Mouse (Mus musculus): ENCODE data around the gene Chrne. TPM values are rescaled to one million over a fixed set of nuclear protein-coding genes. Genes with fewer than 3 reads are reported as not detected.

Gene Chrne
- polyA plus RNA-seq, 1 experiment from 2014 or later: 0.58 TPM

DNA sequence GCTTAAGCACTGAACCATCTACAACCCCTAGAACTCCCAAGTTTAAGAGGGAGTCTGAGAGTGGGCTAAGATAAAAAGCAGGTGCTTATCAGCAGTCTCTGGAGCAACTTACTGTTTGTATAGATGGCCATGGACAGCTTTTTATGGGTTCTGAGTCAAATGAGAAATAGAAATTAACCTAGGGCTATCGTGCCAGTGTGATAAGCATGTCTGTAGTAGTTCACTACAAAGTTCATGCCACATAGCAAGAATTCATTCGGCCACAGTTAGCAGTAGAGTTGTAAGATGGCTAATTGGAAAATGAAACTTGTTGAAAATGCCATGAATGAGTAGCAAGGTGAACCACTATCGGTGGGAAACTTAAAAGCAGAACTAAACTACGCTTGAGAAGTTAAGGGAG lies 29.5 kb upstream of the Chrne start:
- Histone ChIP-seq H3K27me3 (replicated peaks; ENCODE audit: control insufficient read depth, insufficient read depth, low read length) (no peaks in the 10 kb centered on the region), H3K36me3 (ENCODE audit: control insufficient read depth, insufficient read depth, low read length) (peaks cover 69% of the 10 kb centered on the region), H3K4me1 (ENCODE audit: control insufficient read depth, insufficient read depth, low read length) (peaks cover 21% of the 10 kb centered on the region), H3K4me2 (ENCODE audit: low read depth, low read length) (peak overlapping the region; percentile 84), H3K9ac (ENCODE audit: low read depth, low read length) (peak overlapping the region; percentile 74), H3K4me3 (ENCODE audit: low read depth, low read length) (peak overlapping the region; percentile 64), H3K27ac (replicated peaks; ENCODE audit: low read depth, low read length) (no peak overlapping the region), H3K9me3 (ENCODE audit: control insufficient read depth, low read length) (no peaks in the 10 kb centered on the region)
- DNase-seq (ENCODE audit: low spot score) (no peak), ATAC-seq (ENCODE audit: low read depth) (no peak)
- WGBS: 77% methylated on average over 4 of the region's 4 CpGs

DNA sequence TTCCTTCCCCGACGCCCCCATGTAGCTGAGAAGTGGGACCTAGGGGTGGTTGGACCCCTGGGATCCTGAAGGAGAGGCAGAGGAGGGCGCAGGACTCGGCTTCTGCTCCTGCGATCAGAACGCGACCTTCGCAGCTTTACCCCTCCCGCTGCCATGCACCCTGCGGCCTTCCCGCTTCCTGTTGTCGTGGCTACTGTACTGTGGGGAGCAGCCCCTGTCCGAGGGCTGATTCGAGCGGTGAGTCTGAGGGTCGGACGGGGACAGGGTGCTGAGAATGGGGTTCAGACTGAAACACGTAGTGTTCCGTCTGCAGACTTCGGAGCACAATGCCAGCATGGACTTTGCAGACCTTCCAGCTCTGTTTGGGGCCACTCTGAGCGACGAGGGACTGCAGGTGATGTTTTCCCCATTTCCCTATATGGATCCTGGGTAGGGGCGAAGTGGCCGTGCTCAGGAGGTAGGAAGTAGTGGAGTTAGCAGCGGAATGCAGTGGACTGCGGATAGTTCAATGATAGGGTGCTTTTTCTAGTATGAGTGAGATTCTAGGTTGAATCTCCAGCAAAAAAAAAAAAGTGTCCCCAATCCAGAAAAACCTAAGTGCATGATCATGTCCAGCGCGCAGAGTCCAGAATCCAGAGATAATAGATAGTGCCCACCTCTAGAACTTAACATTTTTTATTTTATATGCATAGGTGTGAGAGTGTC lies 28.9 kb upstream of the Chrne start:
- H3K4me3 ChIP-seq (ENCODE audit: low read depth, low read length): peak overlapping the region; percentile 64
- no peaks in the 10 kb centered on the region for H3K9me3 ChIP-seq (ENCODE audit: control insufficient read depth, low read length)
- no peaks in the 10 kb centered on the region for H3K27me3 ChIP-seq (replicated peaks; ENCODE audit: control insufficient read depth, insufficient read depth, low read length)
- H3K4me2 ChIP-seq (ENCODE audit: low read depth, low read length): peak overlapping the region; percentile 84
- ATAC-seq (ENCODE audit: low read depth) (no peak), DNase-seq (ENCODE audit: low spot score) (no peak)
- H3K27ac ChIP-seq (replicated peaks; ENCODE audit: low read depth, low read length): peak overlapping the region; percentile 88
- peaks cover 21% of the 10 kb centered on the region for H3K4me1 ChIP-seq (ENCODE audit: control insufficient read depth, insufficient read depth, low read length)
- peak overlapping the region; percentile 74 for H3K9ac ChIP-seq (ENCODE audit: low read depth, low read length)
- WGBS: 4% methylated on average over 24 of the region's 28 CpGs
- H3K36me3 ChIP-seq (ENCODE audit: control insufficient read depth, insufficient read depth, low read length): peaks cover 71% of the 10 kb centered on the region

DNA sequence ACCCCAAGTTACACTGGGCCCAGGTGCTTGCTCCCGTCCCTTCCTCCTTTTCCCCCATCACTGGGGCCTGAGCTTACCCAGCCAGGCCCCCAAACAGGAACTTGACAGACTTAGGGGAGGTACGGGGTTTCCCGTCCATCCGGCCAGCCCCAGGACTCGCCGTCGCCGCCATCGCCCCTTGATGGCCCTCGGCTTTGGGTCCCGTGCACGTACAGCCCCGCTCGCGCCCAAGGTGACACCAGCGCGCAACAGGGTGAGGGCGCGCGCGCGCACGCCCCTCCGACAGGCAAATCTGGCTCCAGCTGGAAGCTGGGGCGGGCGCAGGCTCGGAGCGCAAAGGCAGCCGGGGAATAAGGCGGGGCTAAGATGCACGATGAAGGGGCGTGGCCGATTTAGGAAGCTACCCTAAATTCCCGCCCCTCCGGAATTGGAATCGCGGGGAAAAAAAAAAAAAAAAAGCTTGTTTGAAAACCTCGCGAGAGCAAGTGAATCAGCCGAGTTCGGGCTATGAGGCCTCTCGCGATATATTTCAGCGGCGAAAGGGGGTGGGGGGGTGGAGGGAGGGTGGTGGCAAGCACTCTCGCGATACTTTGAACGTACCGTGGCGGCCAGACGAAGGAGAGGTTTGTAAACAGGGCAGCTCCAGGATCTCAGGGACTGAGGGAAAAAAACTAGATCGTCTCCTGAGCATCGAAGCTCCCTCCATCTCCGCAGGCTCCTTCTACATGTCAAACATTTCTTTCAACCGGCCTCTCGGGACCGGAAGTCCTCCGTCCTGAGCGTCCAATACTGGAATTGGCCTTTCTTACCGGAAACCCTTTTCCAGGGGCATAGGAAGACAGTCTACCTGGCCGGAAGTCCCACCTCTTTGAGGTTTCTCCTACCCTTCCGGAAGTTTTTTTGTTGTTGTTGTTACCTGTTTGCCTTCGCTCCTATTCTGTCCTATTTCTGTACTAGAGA lies 28.0 kb upstream of the Chrne start, which contains the start of the genes Rnf167 and Slc25a11:
Rnf167 (plus strand) TSS at position 545 of the 960 bp plus-strand sequence.
Slc25a11 (minus strand) TSS at position 789 of the 960 bp plus-strand sequence.
- under 1% methylated on average over 62 of the region's 63 CpGs for WGBS
- H3K27me3 ChIP-seq (replicated peaks; ENCODE audit: control insufficient read depth, insufficient read depth, low read length): no peaks in the 10 kb centered on the region
- peaks cover 13% of the 10 kb centered on the region for H3K4me1 ChIP-seq (ENCODE audit: control insufficient read depth, insufficient read depth, low read length)
- H3K36me3 ChIP-seq (ENCODE audit: control insufficient read depth, insufficient read depth, low read length): peaks cover 64% of the 10 kb centered on the region
- H3K27ac ChIP-seq (replicated peaks; ENCODE audit: low read depth, low read length): peak within 1 kb of the TSS; percentile 88
- peak within 1 kb of the TSS; percentile 87 for H3K9ac ChIP-seq (ENCODE audit: low read depth, low read length)
- no peaks in the 10 kb centered on the region for H3K9me3 ChIP-seq (ENCODE audit: control insufficient read depth, low read length)
- peak within 1 kb of the TSS; percentile 64 for H3K4me3 ChIP-seq (ENCODE audit: low read depth, low read length)
- H3K4me2 ChIP-seq (ENCODE audit: low read depth, low read length): peak within 1 kb of the TSS; percentile 84
- DNase-seq (ENCODE audit: low spot score) (peak; percentile 100), ATAC-seq (ENCODE audit: low read depth) (peak; percentile 87)

DNA sequence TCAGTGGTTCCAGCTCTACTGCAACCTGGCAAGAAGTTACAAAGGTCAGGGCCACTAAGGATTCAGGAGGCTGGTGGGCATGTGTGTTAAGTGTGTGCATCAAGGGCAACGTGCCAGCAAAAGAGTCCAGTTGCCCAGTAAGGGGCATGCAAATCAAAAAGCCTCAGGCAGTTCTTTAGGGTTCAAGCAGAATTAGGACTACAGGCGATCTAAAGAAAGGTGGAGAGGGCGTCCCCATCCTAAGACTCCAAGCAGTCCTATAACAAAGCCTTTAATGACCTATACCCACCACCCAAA lies 27.2 kb upstream of the Chrne start:
- DNase-seq (ENCODE audit: low spot score): no peak
- Histone ChIP-seq H3K4me2 (ENCODE audit: low read depth, low read length) (peak overlapping the region; percentile 79), H3K27me3 (replicated peaks; ENCODE audit: control insufficient read depth, insufficient read depth, low read length) (no peaks in the 10 kb centered on the region), H3K9ac (ENCODE audit: low read depth, low read length) (peak overlapping the region; percentile 87), H3K4me1 (ENCODE audit: control insufficient read depth, insufficient read depth, low read length) (peaks cover 10% of the 10 kb centered on the region), H3K36me3 (ENCODE audit: control insufficient read depth, insufficient read depth, low read length) (peaks cover 56% of the 10 kb centered on the region), H3K27ac (replicated peaks; ENCODE audit: low read depth, low read length) (peak overlapping the region; percentile 85; the same call in 1 of the 2 replicates), H3K9me3 (ENCODE audit: control insufficient read depth, low read length) (no peaks in the 10 kb centered on the region), H3K4me3 (ENCODE audit: low read depth, low read length) (peak overlapping the region; percentile 64)
- 10% methylated on average over 3 of the region's 3 CpGs for WGBS
- no peak for ATAC-seq (ENCODE audit: low read depth)

DNA sequence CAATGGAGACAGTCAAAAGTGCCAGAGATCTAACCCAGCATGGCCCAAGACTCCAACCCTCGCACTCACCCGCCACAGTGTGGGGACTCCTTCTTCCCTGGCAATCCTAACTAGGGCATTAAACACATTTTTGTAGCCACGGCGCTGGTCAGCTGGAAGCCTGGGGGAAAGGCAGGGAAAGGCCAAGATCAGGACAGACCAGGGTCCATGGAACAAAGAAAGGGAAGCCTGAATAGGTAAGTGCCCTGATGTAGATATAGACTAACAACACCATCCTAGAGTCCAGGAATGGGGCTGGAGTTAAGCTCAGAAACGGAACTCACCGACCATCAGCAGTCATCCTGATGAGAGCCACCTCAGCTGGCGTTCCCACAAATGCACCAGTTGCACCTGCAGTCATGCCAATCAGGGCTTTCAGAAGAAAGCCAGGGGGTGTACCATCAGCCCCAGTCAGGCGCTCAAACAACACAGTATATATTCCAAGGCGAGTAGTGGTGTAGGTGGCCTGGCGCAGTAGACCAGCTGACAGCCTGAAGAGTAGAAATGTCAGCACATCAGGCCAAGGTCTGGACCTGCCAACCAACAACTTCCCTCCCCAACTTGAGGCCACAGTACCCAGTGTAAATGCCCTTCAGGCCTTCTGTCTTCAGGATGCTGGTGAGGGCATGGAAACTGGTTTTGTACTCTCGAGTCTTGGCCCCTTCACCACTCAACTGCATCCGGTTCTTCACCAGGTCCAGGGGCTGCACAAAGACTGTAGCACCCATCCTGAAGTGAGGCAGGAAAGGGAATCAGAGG lies 26.6 kb upstream of the Chrne start:
- Histone ChIP-seq H3K27ac (replicated peaks; ENCODE audit: low read depth, low read length) (no peak overlapping the region; the same call in 1 of the 2 replicates), H3K4me2 (ENCODE audit: low read depth, low read length) (peak overlapping the region; percentile 79), H3K9ac (ENCODE audit: low read depth, low read length) (peak overlapping the region; percentile 87), H3K4me1 (ENCODE audit: control insufficient read depth, insufficient read depth, low read length) (peaks cover 10% of the 10 kb centered on the region), H3K9me3 (ENCODE audit: control insufficient read depth, low read length) (no peaks in the 10 kb centered on the region), H3K27me3 (replicated peaks; ENCODE audit: control insufficient read depth, insufficient read depth, low read length) (no peaks in the 10 kb centered on the region), H3K4me3 (ENCODE audit: low read depth, low read length) (peak overlapping the region; percentile 64), H3K36me3 (ENCODE audit: control insufficient read depth, insufficient read depth, low read length) (peaks cover 51% of the 10 kb centered on the region)
- WGBS: 89% methylated on average over 12 of the region's 12 CpGs
- ATAC-seq (ENCODE audit: low read depth): no peak
- DNase-seq (ENCODE audit: low spot score): no peak

DNA sequence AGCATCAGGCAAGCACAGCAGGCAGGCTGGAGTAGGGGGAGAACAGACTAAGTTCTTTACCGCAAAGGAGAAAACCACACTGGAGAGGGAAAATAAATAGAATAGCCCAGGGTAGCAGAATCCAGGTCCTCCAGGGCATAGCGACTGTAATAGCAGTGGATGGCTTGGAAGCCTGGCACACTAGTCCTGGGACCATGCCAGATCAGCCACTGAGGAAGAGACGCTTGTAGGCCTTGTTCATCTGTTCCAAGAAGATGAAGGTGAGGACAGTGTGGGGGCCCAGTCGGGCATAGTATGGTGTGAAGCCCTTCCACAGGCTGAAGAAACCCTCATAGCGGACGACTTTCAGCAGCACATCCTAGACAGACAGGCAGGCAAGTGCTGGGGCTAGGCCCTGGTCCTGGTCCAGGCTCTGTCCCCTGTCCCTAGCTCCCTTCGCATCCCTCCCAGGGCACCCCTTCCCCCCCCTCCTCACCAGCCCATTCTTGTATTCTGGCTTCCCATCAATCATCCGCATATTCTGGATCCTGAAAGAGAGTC lies 25.6 kb upstream of the Chrne start:
- Histone ChIP-seq H3K36me3 (ENCODE audit: control insufficient read depth, insufficient read depth, low read length) (peaks cover 41% of the 10 kb centered on the region), H3K9ac (ENCODE audit: low read depth, low read length) (no peak overlapping the region)

DNA sequence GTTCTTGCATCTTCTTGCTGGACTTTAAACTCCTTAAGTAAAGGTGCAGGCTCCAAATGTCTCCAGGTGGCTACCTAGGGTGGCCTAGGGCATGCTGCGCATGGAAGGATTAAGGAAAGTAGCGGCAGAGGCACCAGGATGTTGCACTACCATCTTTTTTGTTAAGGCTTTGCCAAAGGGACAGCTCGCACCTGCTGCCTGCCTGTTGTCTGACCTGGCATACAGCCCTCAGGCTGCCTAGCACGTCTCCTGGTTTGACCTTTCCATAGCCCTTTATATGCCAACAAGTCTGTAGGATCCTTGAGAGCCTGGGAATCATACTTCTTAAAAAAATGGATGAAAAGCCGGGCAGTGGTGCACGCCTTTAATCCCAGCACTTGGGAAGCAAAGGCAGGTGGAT lies 24.0 kb upstream of the Chrne start:
- no peak overlapping the region for H3K4me2 ChIP-seq (ENCODE audit: low read depth, low read length)
- H3K4me3 ChIP-seq (ENCODE audit: low read depth, low read length): no peak overlapping the region
- peaks cover 10% of the 10 kb centered on the region for H3K4me1 ChIP-seq (ENCODE audit: control insufficient read depth, insufficient read depth, low read length)
- no peak overlapping the region for H3K27ac ChIP-seq (replicated peaks; ENCODE audit: low read depth, low read length)
- DNase-seq (ENCODE audit: low spot score) (no peak), ATAC-seq (ENCODE audit: low read depth) (no peak)
- no peaks in the 10 kb centered on the region for H3K9me3 ChIP-seq (ENCODE audit: control insufficient read depth, low read length)
- H3K27me3 ChIP-seq (replicated peaks; ENCODE audit: control insufficient read depth, insufficient read depth, low read length): no peaks in the 10 kb centered on the region
- peaks cover 25% of the 10 kb centered on the region for H3K36me3 ChIP-seq (ENCODE audit: control insufficient read depth, insufficient read depth, low read length)
- 93% methylated on average over 6 of the region's 6 CpGs for WGBS
- no peak overlapping the region for H3K9ac ChIP-seq (ENCODE audit: low read depth, low read length)

More for the DNA sequence above, 25.6 kb upstream of the Chrne start:
- no peak for ATAC-seq (ENCODE audit: low read depth)
- no peak overlapping the region for H3K4me2 ChIP-seq (ENCODE audit: low read depth, low read length)
- no peak overlapping the region for H3K4me3 ChIP-seq (ENCODE audit: low read depth, low read length)
- H3K27me3 ChIP-seq (replicated peaks; ENCODE audit: control insufficient read depth, insufficient read depth, low read length): no peaks in the 10 kb centered on the region
- no peaks in the 10 kb centered on the region for H3K9me3 ChIP-seq (ENCODE audit: control insufficient read depth, low read length)
- H3K4me1 ChIP-seq (ENCODE audit: control insufficient read depth, insufficient read depth, low read length): peaks cover 10% of the 10 kb centered on the region
- 93% methylated on average over 7 of the region's 8 CpGs for WGBS
- no peak overlapping the region for H3K27ac ChIP-seq (replicated peaks; ENCODE audit: low read depth, low read length)
- DNase-seq (ENCODE audit: low spot score): no peak

DNA sequence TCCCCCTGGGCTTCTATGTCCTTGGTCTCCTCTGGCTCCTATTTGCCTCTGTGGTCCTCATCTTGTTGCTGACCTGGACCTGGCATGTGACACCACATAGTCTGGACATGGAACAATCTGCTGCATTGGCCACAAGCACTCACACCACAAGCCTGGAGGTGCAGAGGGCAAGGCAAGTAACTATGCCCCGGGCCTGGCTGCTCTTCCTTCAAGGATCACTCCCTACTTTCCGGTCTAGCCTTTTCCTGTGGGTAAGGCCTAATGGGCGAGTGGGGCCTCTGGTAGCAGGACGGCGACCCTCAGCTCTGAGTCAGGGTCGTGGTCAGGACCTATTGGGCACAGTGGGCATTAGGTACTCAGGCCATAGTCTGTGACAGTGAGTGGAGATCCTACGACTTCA lies 22.2 kb upstream of the Chrne start:
- Histone ChIP-seq H3K4me1 (ENCODE audit: control insufficient read depth, insufficient read depth, low read length) (peaks cover 9% of the 10 kb centered on the region), H3K27ac (replicated peaks; ENCODE audit: low read depth, low read length) (no peak overlapping the region), H3K4me2 (ENCODE audit: low read depth, low read length) (no peak overlapping the region), H3K9me3 (ENCODE audit: control insufficient read depth, low read length) (no peaks in the 10 kb centered on the region), H3K4me3 (ENCODE audit: low read depth, low read length) (no peak overlapping the region), H3K27me3 (replicated peaks; ENCODE audit: control insufficient read depth, insufficient read depth, low read length) (no peaks in the 10 kb centered on the region), H3K9ac (ENCODE audit: low read depth, low read length) (no peak overlapping the region), H3K36me3 (ENCODE audit: control insufficient read depth, insufficient read depth, low read length) (peaks cover 25% of the 10 kb centered on the region)
- ATAC-seq (ENCODE audit: low read depth) (no peak), DNase-seq (ENCODE audit: low spot score) (no peak)
- 84% methylated on average over 7 of the region's 7 CpGs for WGBS
